Mouse (Mus musculus): ENCODE data around the gene Slc22a16. TPM values are rescaled to one million over a fixed set of nuclear protein-coding genes. Genes with fewer than 3 reads are reported as not detected.

Gene Slc22a16
- total and polyA plus RNA-seq, 3 experiments, result not detected

DNA sequence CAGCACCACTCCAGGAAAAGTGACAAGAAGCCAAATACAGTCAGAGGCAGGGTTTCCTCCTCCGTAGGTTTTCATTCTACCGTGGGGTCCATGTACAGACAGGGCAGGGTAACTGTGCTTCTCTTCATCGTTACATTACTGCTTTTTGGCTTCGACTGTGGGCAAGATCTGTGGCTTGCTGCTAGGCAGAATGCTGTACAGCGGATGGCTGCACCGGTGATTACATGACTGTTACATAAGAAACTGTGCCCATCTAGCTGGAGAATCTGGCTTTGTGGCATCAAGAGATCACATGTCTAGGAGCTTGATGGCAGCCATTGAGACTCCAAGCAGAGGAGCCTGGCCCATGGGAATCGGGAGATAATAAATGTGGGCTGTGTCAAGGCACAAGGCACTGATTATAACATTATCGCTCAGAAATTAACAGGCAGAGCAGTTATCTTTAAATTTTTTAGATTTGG is 43.8 kb upstream of the Slc22a16 start:
- no peaks in the 10 kb centered on the region for H3K9me3 ChIP-seq (replicated peaks; ENCODE audit: insufficient read depth, low read length)
- no peaks in the 10 kb centered on the region for H3K79me2 ChIP-seq (ENCODE audit: control insufficient read depth, insufficient read depth, low read length, poor library complexity)
- peaks cover 4 to 20% of the 10 kb centered on the region in 2 experiments; a peak in 3 of 4 replicates for H3K4me1 ChIP-seq (ENCODE audit: control insufficient read depth in 1 of 2, insufficient read depth in 2 of 2, low read length in 2 of 2)
- H3K27ac ChIP-seq (ENCODE audit: control insufficient read depth, low read depth, low read length), result peak overlapping the region; percentile 77
- peak overlapping the region; percentile 48 for H3K9ac ChIP-seq (ENCODE audit: control insufficient read depth, low read depth, low read length, poor library complexity, severe bottlenecking)
- peak; percentile 68 for DNase-seq (ENCODE audit: low read depth, low spot score)
- H3K36me3 ChIP-seq (ENCODE audit: control insufficient read depth in 1 of 2, insufficient read depth in 2 of 2, low read length in 2 of 2), result peaks cover 0 to 10% of the 10 kb centered on the region in 2 experiments; a peak in 2 of 4 replicates
- no peak for TF ChIP-seq KAT2A (conservative IDR thresholded peaks at IDR 0.05; ENCODE audit: low read depth, low read length)
- peak; percentile 61; the same call in 1 of the 2 replicates for TF ChIP-seq GATA1 (IDR thresholded peaks at IDR 0.05; ENCODE audit: low read depth, low read length)
- peak; percentile 48; the same call in 1 of the 2 replicates for TF ChIP-seq TCF12 (IDR thresholded peaks at IDR 0.05; ENCODE audit: low read depth, low read length)
- TF ChIP-seq CHD1 (IDR thresholded peaks at IDR 0.05; ENCODE audit: low read depth, low read length), result no peak
- 0 out of 2 replicates have a peak, but pooled peaks have one; percentile 18 for TF ChIP-seq MYC (IDR thresholded peaks at IDR 0.05; ENCODE audit: low read depth, low read length)
- peak; percentile 50 to 65 for TF ChIP-seq EP300 (IDR thresholded peaks at IDR 0.05; ENCODE audit: low read depth in 1 of 2, low read length in 2 of 2)
- TF ChIP-seq POLR2AphosphoS5 (IDR thresholded peaks at IDR 0.05; ENCODE audit: borderline replicate concordance, low read depth, low read length), result no peak
- peak; percentile 74; the same call in 1 of the 2 replicates for TF ChIP-seq USF1 (IDR thresholded peaks at IDR 0.05; ENCODE audit: low read depth, low read length)
- TF ChIP-seq MXI1 (IDR thresholded peaks at IDR 0.05; ENCODE audit: low read depth, low read length), result peak; percentile 26; the same call in 1 of the 2 replicates
- peak; percentile 87 for TF ChIP-seq RCOR1 (IDR thresholded peaks at IDR 0.05; ENCODE audit: low read depth, low read length)
- TF ChIP-seq ETS1 (IDR thresholded peaks at IDR 0.05; ENCODE audit: low read depth, low read length), result peak; percentile 34; the same call in 1 of the 2 replicates
- TF ChIP-seq GABPA (IDR thresholded peaks at IDR 0.05; ENCODE audit: low read depth, low read length), result no peak
- no peaks in the 10 kb centered on the region; a peak in 1 of 4 replicates for H3K27me3 ChIP-seq (ENCODE audit: control insufficient read depth in 1 of 2, insufficient read depth in 2 of 2, low read length in 2 of 2)
- peak overlapping the region; percentile 49 to 57 for H3K4me3 ChIP-seq (ENCODE audit: control insufficient read depth in 1 of 2, insufficient read depth in 1 of 2, low read depth in 2 of 2, low read length in 2 of 2)

DNA sequence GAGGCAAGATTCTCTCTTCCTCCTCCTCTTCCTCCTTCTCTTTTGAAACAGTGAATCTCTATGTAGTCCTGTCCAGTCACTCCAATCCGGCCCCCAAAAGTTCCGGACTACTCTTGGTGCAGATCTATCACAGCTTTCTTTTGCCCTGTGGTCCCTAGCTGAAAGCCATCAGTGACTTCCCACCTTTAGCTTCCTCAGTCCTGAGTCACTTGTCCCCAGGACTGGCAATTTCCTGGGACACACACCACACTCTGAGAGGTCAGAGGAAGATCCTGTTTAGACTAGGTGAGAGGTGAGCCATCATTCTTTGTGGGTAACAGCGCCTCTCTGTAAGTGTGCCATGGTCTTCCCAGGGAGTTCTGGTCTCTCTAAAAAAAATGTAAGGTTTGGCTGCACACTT is 43.1 kb upstream of the Slc22a16 start:
- H3K27ac ChIP-seq (ENCODE audit: control insufficient read depth, low read depth, low read length), result peak overlapping the region; percentile 77; the same call in 1 of the 2 replicates
- H3K9ac ChIP-seq (ENCODE audit: control insufficient read depth, low read depth, low read length, poor library complexity, severe bottlenecking), result peak overlapping the region; percentile 60
- H3K4me1 ChIP-seq (ENCODE audit: control insufficient read depth in 1 of 2, insufficient read depth in 2 of 2, low read length in 2 of 2), result peaks cover 4 to 20% of the 10 kb centered on the region in 2 experiments; a peak in 3 of 4 replicates
- no peaks in the 10 kb centered on the region for H3K79me2 ChIP-seq (ENCODE audit: control insufficient read depth, insufficient read depth, low read length, poor library complexity)
- no peaks in the 10 kb centered on the region for H3K9me3 ChIP-seq (replicated peaks; ENCODE audit: insufficient read depth, low read length)
- H3K4me3 ChIP-seq (ENCODE audit: control insufficient read depth in 1 of 2, insufficient read depth in 1 of 2, low read depth in 2 of 2, low read length in 2 of 2), result peak overlapping the region in 1 of 2 experiments; percentile 49; a peak in 2 of 4 replicates
- peak; percentile 13 for DNase-seq (ENCODE audit: low read depth, low spot score)
- no peak for TF ChIP-seq EP300 (IDR thresholded peaks at IDR 0.05; ENCODE audit: low read depth in 1 of 2, low read length in 2 of 2)
- TF ChIP-seq NRF1 (IDR thresholded peaks at IDR 0.05; ENCODE audit: insufficient read depth, low read depth, low read length, poor library complexity, severe bottlenecking), result no peak
- no peak for TF ChIP-seq TAL1 (IDR thresholded peaks at IDR 0.05; ENCODE audit: low read length)
- no peak for TF ChIP-seq ELF1 (IDR thresholded peaks at IDR 0.05; ENCODE audit: low read depth, low read length)
- TF ChIP-seq MAFK (IDR thresholded peaks at IDR 0.05; ENCODE audit: borderline replicate concordance, low read depth, low read length), result no peak
- TF ChIP-seq MEF2A (IDR thresholded peaks at IDR 0.05; ENCODE audit: extremely low read depth, insufficient replicate concordance, low read depth, low read length, poor library complexity, severe bottlenecking), result no peak
- H3K36me3 ChIP-seq (ENCODE audit: control insufficient read depth in 1 of 2, insufficient read depth in 2 of 2, low read length in 2 of 2), result peaks cover 0 to 10% of the 10 kb centered on the region in 2 experiments; a peak in 2 of 4 replicates
- H3K27me3 ChIP-seq (ENCODE audit: control insufficient read depth in 1 of 2, insufficient read depth in 2 of 2, low read length in 2 of 2), result no peaks in the 10 kb centered on the region; a peak in 1 of 4 replicates

All from MEL (cell line).